Mouse (Mus musculus): ENCODE measurements around the gene Stard13.

GRCm38 (mm10) chr5:151020831-151021230, 212.8 kb downstream of the Stard13 start:
- TF ChIP-seq CTCF (IDR thresholded peaks at IDR 0.05; ENCODE audit: extremely low read depth, insufficient read depth, low read length) (no peak), POLR2A (IDR thresholded peaks at IDR 0.05; ENCODE audit: extremely low read depth, insufficient read depth, low read length) (no peak)
